Mouse (Mus musculus) urinary bladder, postnatal 4 days (tissue): Measurements from ENCODE around the gene Mtmr12.
A peak's percentile ranks its signal among the peaks of the same experiment; 100 is the strongest.

ENCODE experiments used
- DNase-seq, 2 experiments: peaks; one replicate each; pipeline ENCODE4 v3.0.0; 2021 to 2022; ENCODE audit warnings: low spot score in 2 of 2

Gene Mtmr12

GRCm38 (mm10) chr15:12275091-12275623 is 70.3 kb downstream of the Mtmr12 start:
- DNase-seq: no peak

GRCm38 (mm10) chr15:12279816-12280215 is 75.0 kb downstream of the Mtmr12 start:
- DNase-seq: no peak

GRCm38 (mm10) chr15:12284794-12285534 is 80.1 kb downstream of the Mtmr12 start:
- DNase-seq: no peak

GRCm38 (mm10) chr15:12285535-12285809 is 80.6 kb downstream of the Mtmr12 start:
- DNase-seq: no peak

DNA sequence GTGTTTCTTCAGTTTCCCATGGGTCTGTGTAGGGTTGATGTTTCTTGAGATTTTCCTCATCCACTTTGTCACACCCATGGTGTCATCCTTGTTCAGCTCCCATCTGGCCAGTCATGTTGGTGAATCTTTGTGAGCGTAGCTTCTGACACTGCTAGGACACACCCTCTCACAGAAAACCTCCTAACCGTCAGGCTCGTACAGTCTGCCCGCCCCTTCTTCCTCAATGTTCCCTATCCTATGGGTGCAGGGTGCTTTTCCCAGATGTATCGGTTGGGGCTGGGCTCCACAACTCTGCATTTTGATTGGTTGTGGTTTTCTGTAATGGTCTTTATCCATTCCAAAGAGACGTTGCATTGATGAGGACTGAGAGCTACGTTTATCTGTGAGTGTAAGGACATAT is 85.5 kb downstream of the Mtmr12 start:
- no peak for DNase-seq

GRCm38 (mm10) chr15:12291757-12292156 is 86.9 kb downstream of the Mtmr12 start:
- no peak for DNase-seq

GRCm38 (mm10) chr15:12296228-12296627 is 91.4 kb downstream of the Mtmr12 start:
- DNase-seq: no peak

DNA sequence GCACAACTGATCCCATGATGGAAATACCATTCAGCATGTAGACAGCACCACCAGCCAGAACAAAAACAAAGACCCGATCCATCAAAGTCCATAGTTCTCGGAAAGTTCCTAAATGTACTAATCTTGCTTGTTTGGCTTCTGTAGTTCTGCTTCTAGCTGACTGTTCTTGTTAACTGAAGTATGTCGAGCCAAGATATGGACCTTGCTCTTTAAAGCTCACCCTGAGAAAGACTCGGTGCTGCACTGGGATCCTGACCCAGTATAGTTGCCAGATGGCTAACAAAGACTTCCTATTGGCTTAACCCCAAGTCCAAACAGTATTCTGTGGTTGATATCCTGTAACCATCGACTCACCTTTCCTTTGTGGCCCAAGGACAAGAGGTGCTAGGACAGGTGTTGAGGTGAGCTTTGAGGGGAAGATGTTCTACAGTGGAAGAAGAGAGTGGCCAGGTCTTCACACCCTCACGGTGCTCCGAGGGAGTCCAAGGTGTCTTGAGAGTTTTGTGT is 93.5 kb downstream of the Mtmr12 start:
- DNase-seq: no peak

DNA sequence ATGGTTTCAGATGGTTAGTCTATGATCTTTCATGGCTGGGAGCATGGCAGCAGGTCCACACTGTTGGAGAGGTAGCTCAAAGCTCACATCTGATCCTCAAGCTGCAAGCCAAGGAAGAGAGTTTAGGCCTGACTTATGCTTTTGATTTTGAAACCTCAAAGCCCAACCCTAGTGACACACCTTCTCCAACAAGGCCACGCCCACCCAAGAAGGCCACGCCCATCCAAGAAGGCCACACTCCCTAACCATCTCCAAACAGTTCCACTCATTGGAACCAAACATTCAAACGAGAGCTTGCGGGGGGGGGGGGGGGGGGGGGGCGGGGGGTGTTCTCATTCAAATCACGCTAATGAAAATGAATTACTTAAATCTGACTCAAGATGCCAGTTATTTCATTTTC is 96.9 kb downstream of the Mtmr12 start:
- DNase-seq: no peak

GRCm38 (mm10) chr15:12306188-12307071 is 101.6 kb downstream of the Mtmr12 start:
- DNase-seq: no peak

GRCm38 (mm10) chr15:12307114-12307513 is 102.3 kb downstream of the Mtmr12 start:
- no peak for DNase-seq

DNA sequence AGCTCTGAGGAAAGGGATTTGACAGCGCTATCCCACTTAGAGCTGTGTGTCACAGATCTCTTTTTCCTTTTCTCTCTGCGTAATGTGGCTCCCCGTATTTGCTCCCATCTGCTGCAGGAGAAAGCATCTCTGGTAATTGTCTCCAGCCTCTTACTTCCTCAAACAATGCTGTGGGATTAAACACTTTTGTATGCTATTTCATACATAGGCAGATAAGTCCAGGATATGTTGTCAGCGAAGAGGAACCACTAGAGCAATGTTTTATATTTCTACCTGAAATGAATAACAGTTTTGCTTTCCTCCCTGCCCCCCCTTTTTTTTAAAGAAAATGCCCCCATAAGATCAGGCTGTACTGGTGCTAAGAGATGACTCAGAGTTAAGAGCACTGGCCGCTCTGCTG is 103.7 kb downstream of the Mtmr12 start:
- DNase-seq: no peak

- no peak for DNase-seq
Observed at GRCm38 (mm10) chr15:12310676-12311075, 105.8 kb downstream of the Mtmr12 start.

DNA sequence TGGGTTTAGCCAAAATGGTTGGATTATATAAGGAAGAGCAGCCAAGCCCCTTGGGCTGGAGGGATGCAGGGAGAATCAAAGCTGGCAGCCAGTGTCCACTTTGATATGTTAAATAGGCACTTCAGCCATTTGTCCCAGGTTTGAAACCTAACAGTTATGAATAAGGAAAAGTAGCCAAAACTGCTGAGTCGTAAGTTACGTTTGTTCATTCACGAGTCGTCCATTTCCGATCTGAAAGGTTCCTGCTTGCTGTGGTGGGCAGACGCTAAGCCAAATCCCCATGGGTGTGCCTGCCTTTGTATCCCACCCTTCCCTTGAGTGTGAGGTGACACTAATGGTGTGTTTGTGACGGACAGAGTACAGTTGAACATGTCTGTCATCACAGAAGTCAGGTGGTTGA is 106.6 kb downstream of the Mtmr12 start:
- no peak for DNase-seq

GRCm38 (mm10) chr15:12313255-12313654 is 108.4 kb downstream of the Mtmr12 start:
- DNase-seq: no peak

DNA sequence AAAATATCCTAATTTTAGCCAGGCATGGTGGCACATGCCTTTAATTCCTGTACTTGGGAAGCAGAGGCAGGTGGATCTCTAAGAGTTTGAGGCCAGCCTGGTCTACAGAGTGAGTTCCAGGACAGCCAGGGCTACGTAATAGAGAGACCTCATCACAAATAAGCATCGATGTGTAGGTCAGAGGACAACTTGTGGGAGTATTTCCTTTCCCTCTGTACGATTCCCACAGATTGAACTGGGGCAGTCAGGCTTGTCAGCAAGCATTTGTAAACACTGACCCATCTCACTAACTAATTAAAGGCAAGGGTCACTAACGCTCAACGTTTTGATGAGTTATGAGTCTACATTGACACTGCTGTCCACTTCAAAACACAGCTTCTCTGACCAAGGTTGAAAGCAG is 109.8 kb downstream of the Mtmr12 start:
- no peak for DNase-seq

GRCm38 (mm10) chr15:12315996-12316395 is 111.2 kb downstream of the Mtmr12 start:
- DNase-seq: no peak

GRCm38 (mm10) chr15:12317290-12317689 is 112.5 kb downstream of the Mtmr12 start:
- no peak for DNase-seq

GRCm38 (mm10) chr15:12318451-12318850 is 113.6 kb downstream of the Mtmr12 start:
- no peak for DNase-seq

- DNase-seq: no peak
Observed at GRCm38 (mm10) chr15:12319889-12320288, 115.1 kb downstream of the Mtmr12 start.

- DNase-seq: no peak
Observed at GRCm38 (mm10) chr15:12320441-12321090, 115.7 kb downstream of the Mtmr12 start.

DNA sequence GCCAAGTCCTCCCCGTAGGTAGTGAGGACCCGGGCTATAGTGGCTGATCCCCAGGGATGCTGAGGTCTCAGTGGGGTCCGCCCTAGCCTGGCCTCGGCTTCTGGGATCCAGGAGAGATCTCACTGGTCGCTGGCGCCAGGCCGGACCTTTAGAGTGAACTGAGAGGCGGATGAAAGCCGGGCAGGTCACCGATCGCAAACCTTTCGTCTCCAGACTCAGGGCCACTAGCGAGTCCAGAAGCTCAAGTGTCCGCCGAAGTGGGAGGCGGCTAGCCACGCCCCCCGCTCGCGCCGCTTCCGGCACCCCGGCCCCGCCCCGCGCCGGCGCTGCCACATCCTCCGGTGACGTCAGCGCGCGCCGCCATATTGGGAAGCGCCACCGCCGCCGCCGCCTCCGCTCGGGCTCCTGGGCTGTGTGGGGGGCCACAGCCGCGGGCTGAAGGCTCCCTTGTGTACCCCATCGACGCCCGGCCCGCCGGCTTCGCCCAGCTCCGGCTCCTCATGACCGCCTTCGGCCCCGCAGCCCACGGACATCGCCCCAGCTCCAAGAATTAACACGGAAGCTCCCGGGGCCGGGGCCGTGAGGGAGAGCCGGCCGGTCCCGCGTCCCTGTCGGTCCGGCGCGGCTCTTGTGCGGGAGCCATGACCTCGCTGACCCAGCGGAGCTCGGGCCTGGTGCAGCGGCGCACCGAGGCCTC is 116.4 kb downstream of the Mtmr12 start, which contains the start of gene Golph3:
Gene Golph3, plus strand, starts transcription at position 360 of the 697 bp plus-strand sequence.
- DNase-seq: peak; percentile 94 to 96
